Comparison of ENCODE assay signal across 20 mouse cellular contexts in genomic region chr5:64602996-64603755, GRCm38 (mm10).
DNase-seq lines count a peak whose midpoint lies in the region; ATAC-seq and TF ChIP-seq lines count a peak whose summit lies in the region.
"Had no signal": no experiment of that assay in that cellular context is flagged by ENCODE, and none has a peak within 500 bp of the region (broad histone marks: within the 10 kb centered on the region; RNA-seq: fewer than 3 reads in every experiment).

No protein-coding gene starts in this region.

- WGBS in kidney, embryonic 14.5 days = 71% methylated on average over 11 of the region's 11 CpGs
- WGBS in kidney, postnatal 0 days = 64% methylated on average over 11 of the region's 11 CpGs
- WGBS in forebrain, embryonic 10.5 days = 86% methylated on average over 11 of the region's 11 CpGs

- no peak for TF ChIP-seq CTCF in kidney, postnatal 0 days (IDR thresholded peaks at IDR 0.05; ENCODE audit: low read depth)

- peaks cover 19% of the 10 kb centered on the region for H3K4me1 ChIP-seq in kidney, embryonic 14.5 days (ENCODE audit: control insufficient read depth, insufficient read depth, low read length)
- peaks cover 19% of the 10 kb centered on the region for H3K4me1 ChIP-seq in kidney, postnatal 0 days (replicated peaks; ENCODE audit: insufficient read depth, low read length)
- peaks cover 39% of the 10 kb centered on the region for H3K4me1 ChIP-seq in forebrain, embryonic 10.5 days

- H3K4me3 ChIP-seq in kidney, embryonic 14.5 days (ENCODE audit: low read length) = no peak overlapping the region
- no peak overlapping the region for H3K4me3 ChIP-seq in kidney, postnatal 0 days (replicated peaks; ENCODE audit: low read depth, low read length)
- no peak overlapping the region for H3K4me3 ChIP-seq in forebrain, embryonic 10.5 days
- H3K4me3 ChIP-seq: limb, embryonic 12.5 days; liver, embryonic 15.5 days; midbrain, embryonic 13.5 days; myocyte had no signal

- DNase-seq in kidney, adult 11 months = peak; percentile 66
- peak; percentile 34 for DNase-seq in retina, postnatal 1 day
- no peak for DNase-seq in retina, embryonic 14.5 days (ENCODE audit: low spot score)
- DNase-seq in kidney, postnatal 0 days (ENCODE audit: low spot score) = no peak
- no peak for DNase-seq in forebrain, embryonic 10.5 days (ENCODE audit: extremely low spot score, low spot score)
- no peak for DNase-seq in T-cell, adult 2 months (ENCODE audit: low spot score)
- DNase-seq: adrenal gland, adult 2 months; B cell, adult 2 months; cerebellum, adult 11 months; cerebellum, postnatal 10 days; heart, adult 18-20 months; right cerebral cortex, postnatal 25 days; thymus, postnatal 4 days had no signal

- no peak overlapping the region for H3K4me2 ChIP-seq in kidney, embryonic 14.5 days (replicated peaks; ENCODE audit: low read depth, low read length)
- H3K4me2 ChIP-seq in kidney, postnatal 0 days (ENCODE audit: low read length) = no peak overlapping the region
- H3K4me2 ChIP-seq: limb, embryonic 12.5 days; liver, embryonic 15.5 days; midbrain, embryonic 13.5 days had no signal

- no peaks in the 10 kb centered on the region for H3K9me3 ChIP-seq in kidney, embryonic 14.5 days (ENCODE audit: control insufficient read depth, low read length)
- no peaks in the 10 kb centered on the region for H3K9me3 ChIP-seq in kidney, postnatal 0 days (replicated peaks; ENCODE audit: low read length)
- 0 out of 2 replicates have a peak, but pooled peaks cover 3% of the 10 kb centered on the region for H3K9me3 ChIP-seq in forebrain, embryonic 10.5 days
- H3K9me3 ChIP-seq: limb, embryonic 12.5 days; liver, embryonic 15.5 days; midbrain, embryonic 13.5 days had no signal

- no peaks in the 10 kb centered on the region for H3K36me3 ChIP-seq in kidney, embryonic 14.5 days (ENCODE audit: control insufficient read depth, insufficient read depth, low read length)
- H3K36me3 ChIP-seq in kidney, postnatal 0 days (ENCODE audit: insufficient read depth, low read length) = no peaks in the 10 kb centered on the region
- H3K36me3 ChIP-seq in forebrain, embryonic 10.5 days (replicated peaks) = no peaks in the 10 kb centered on the region
- H3K36me3 ChIP-seq: limb, embryonic 12.5 days; liver, embryonic 15.5 days; midbrain, embryonic 13.5 days had no signal

- no peak for ATAC-seq in kidney, embryonic 14.5 days (ENCODE audit: low FRiP score, low TSS enrichment)
- peak; percentile 50 for ATAC-seq in kidney, postnatal 0 days (replicated peaks; ENCODE audit: low FRiP score, low read depth)
- ATAC-seq: hindbrain, postnatal 0 days; lung, postnatal 0 days; midbrain, embryonic 13.5 days had no signal

- H3K9ac ChIP-seq in kidney, embryonic 14.5 days (ENCODE audit: low read depth, low read length) = no peak overlapping the region
- no peak overlapping the region for H3K9ac ChIP-seq in kidney, postnatal 0 days (ENCODE audit: low read depth, low read length)
- H3K9ac ChIP-seq: limb, embryonic 12.5 days; liver, embryonic 15.5 days; midbrain, embryonic 13.5 days had no signal

- H3K27me3 ChIP-seq in kidney, embryonic 14.5 days (ENCODE audit: control insufficient read depth, insufficient read depth, low read length) = no peaks in the 10 kb centered on the region
- H3K27me3 ChIP-seq in kidney, postnatal 0 days (ENCODE audit: insufficient read depth, low read length) = no peaks in the 10 kb centered on the region
- H3K27me3 ChIP-seq in forebrain, embryonic 10.5 days (ENCODE audit: poor library complexity, severe bottlenecking) = no peaks in the 10 kb centered on the region
- H3K27me3 ChIP-seq: limb, embryonic 12.5 days; liver, embryonic 15.5 days; midbrain, embryonic 13.5 days had no signal

- no peak overlapping the region for H3K27ac ChIP-seq in kidney, embryonic 14.5 days (ENCODE audit: low read depth, low read length)
- 0 out of 2 replicates have a peak overlapping the region, but pooled peaks have one; percentile 19 for H3K27ac ChIP-seq in kidney, postnatal 0 days
- no peak overlapping the region for H3K27ac ChIP-seq in forebrain, embryonic 10.5 days
- H3K27ac ChIP-seq: hindbrain, postnatal 0 days; limb, embryonic 12.5 days; liver, embryonic 15.5 days; midbrain, embryonic 13.5 days had no signal

Comparison
In these comparisons a context has a peak if more than half of its experiments do, and no peak if none do; other contexts are left out.
1. DNase-seq: peak in kidney, adult 11 months (single experiment) and retina, postnatal 1 day (single experiment); none in retina, embryonic 14.5 days (single experiment), kidney, postnatal 0 days (single experiment), forebrain, embryonic 10.5 days (single experiment) and T-cell, adult 2 months (single experiment).